Mouse (Mus musculus): ENCODE measurements around the gene Wdr63.

GRCm38 (mm10) chr3:146134834-146135233, 26.9 kb upstream of the Wdr63 start:
- TF ChIP-seq POLR2A (IDR thresholded peaks at IDR 0.05; ENCODE audit: borderline replicate concordance, control insufficient read depth, low read depth, low read length) (no peak), CTCF (IDR thresholded peaks at IDR 0.05; ENCODE audit: control insufficient read depth, insufficient read depth, low read length) (no peak)
